Mouse (Mus musculus) CH12.LX (cell line): ENCODE data around the gene Nedd4. TPM values are rescaled to one million over a fixed set of nuclear protein-coding genes. Genes with fewer than 3 reads are reported as not detected.

Experiments
- DNase-seq: peaks from one replicate; pipeline ENCODE4 v3.0.0-alpha.2; 2013; ENCODE audit errors: extremely low read depth
- H3K27ac ChIP-seq: 2 replicates; pipeline ENCODE4 v1.5.1; 2012; ENCODE audit warnings: low read depth, mild to moderate bottlenecking, control low read depth, moderate library complexity; ENCODE audit not compliant: insufficient read depth
- H3K27me3 ChIP-seq: replicated peaks from 2 replicates; pipeline ENCODE3; 2012; ENCODE audit warnings: inconsistent platforms
- H3K36me3 ChIP-seq, 2 experiments: replicated peaks in 1 of 2; 2 replicates each; pipeline versions ENCODE3 to v1.6.1; 2012; ENCODE audit warnings: inconsistent platforms in 1 of 2, low read length in 1 of 2, mild to moderate bottlenecking in 1 of 2, mixed read lengths in 1 of 2, moderate library complexity in 1 of 2; ENCODE audit not compliant: control insufficient read depth in 1 of 2, insufficient read depth in 1 of 2
- H3K4me1 ChIP-seq, 2 experiments: 2 replicates each; pipeline ENCODE4 v1.6.1; 2012; ENCODE audit warnings: inconsistent platforms in 1 of 2, moderate library complexity in 1 of 2; ENCODE audit not compliant: insufficient read depth in 2 of 2, control insufficient read depth in 1 of 2
- H3K4me2 ChIP-seq: 2 replicates; pipeline ENCODE4 v1.6.1; 2012; ENCODE audit warnings: low read depth, mild to moderate bottlenecking, control low read depth; ENCODE audit not compliant: poor library complexity, insufficient read depth, severe bottlenecking
- H3K4me3 ChIP-seq, 3 experiments: fragments of 150-350 bp in 1 of 3; sonication (generic) in 1 of 3; replicated peaks in 1 of 3; 2 replicates each; pipeline versions ENCODE3 to v1.5.1; 2011 to 2012; ENCODE audit warnings: low read depth in 2 of 3, low read length in 2 of 3, mild to moderate bottlenecking in 2 of 3, moderate library complexity in 2 of 3, control low read depth in 1 of 3, improper control_type of control experiment in 1 of 3, inconsistent platforms in 1 of 3, mixed read lengths in 1 of 3; ENCODE audit not compliant: poor library complexity in 1 of 3
- H3K79me2 ChIP-seq: replicated peaks from 2 replicates; pipeline ENCODE4 v1.6.1; 2012; ENCODE audit warnings: mild to moderate bottlenecking, moderate library complexity; ENCODE audit not compliant: control insufficient read depth, poor library complexity, insufficient read depth, severe bottlenecking; ENCODE audit errors: extremely low read depth
- H3K9ac ChIP-seq: 2 replicates; pipeline ENCODE4 v1.6.1; 2012; ENCODE audit warnings: low read depth, mild to moderate bottlenecking, control low read depth, moderate library complexity; ENCODE audit not compliant: insufficient read depth
- H3K9me3 ChIP-seq: replicated peaks from 2 replicates; pipeline ENCODE3; 2012; ENCODE audit warnings: low read length, inconsistent platforms, mixed read lengths
- CHD1 ChIP-seq: IDR thresholded peaks from 2 replicates; pipeline ENCODE4 v1.6.1; 2012; ENCODE audit warnings: low read depth, low read length, improper control_type of control experiment, inconsistent platforms
- CTCF ChIP-seq, 2 experiments: IDR thresholded peaks in 1 of 2; conservative IDR thresholded peaks in 1 of 2; 2 replicates each; pipeline ENCODE4 v1.5.1; 2011 to 2012; ENCODE audit warnings: low read depth in 2 of 2, low read length in 2 of 2, improper control_type of control experiment in 1 of 2, inconsistent platforms in 1 of 2, mild to moderate bottlenecking in 1 of 2, moderate library complexity in 1 of 2
- E2F4 ChIP-seq: IDR thresholded peaks from 2 replicates; pipeline ENCODE4 v1.6.1; 2011; ENCODE audit warnings: low read depth, low read length, improper control_type of control experiment; ENCODE audit not compliant: insufficient replicate concordance
- ELF1 ChIP-seq: IDR thresholded peaks from 2 replicates; pipeline ENCODE4 v1.6.1; 2014; ENCODE audit warnings: low read depth, mild to moderate bottlenecking, inconsistent platforms, low read length, improper control_type of control experiment
- EP300 ChIP-seq: IDR thresholded peaks from 2 replicates; pipeline ENCODE4 v1.6.1; 2011; ENCODE audit warnings: low read length, improper control_type of control experiment
- GABPA ChIP-seq: IDR thresholded peaks from 2 replicates; pipeline ENCODE4 v1.6.1; 2012; ENCODE audit warnings: low read depth, low read length, improper control_type of control experiment, inconsistent platforms; ENCODE audit not compliant: insufficient replicate concordance
- HCFC1 ChIP-seq: IDR thresholded peaks from 2 replicates; pipeline ENCODE4 v1.6.1; 2012; ENCODE audit warnings: low read depth, mild to moderate bottlenecking, inconsistent platforms, low read length, improper control_type of control experiment
- JUN ChIP-seq: IDR thresholded peaks from 2 replicates; pipeline ENCODE4 v1.6.1; 2011; ENCODE audit warnings: low read depth, mild to moderate bottlenecking, low read length, improper control_type of control experiment, moderate library complexity; ENCODE audit not compliant: insufficient read depth
- JUND ChIP-seq: conservative IDR thresholded peaks from 2 replicates; pipeline ENCODE4 v1.6.1; 2011; ENCODE audit warnings: low read depth, low read length, improper control_type of control experiment
- KAT2A ChIP-seq: IDR thresholded peaks from 2 replicates; pipeline ENCODE4 v1.6.1; 2012; ENCODE audit warnings: low read length, improper control_type of control experiment, inconsistent platforms; ENCODE audit not compliant: insufficient replicate concordance
- MAFK ChIP-seq: IDR thresholded peaks from 2 replicates; pipeline ENCODE4 v1.6.1; 2011; ENCODE audit warnings: low read length, improper control_type of control experiment; ENCODE audit not compliant: insufficient replicate concordance
- MAX ChIP-seq: IDR thresholded peaks from 2 replicates; pipeline ENCODE4 v1.6.1; 2011; ENCODE audit warnings: low read length, improper control_type of control experiment
- MAZ ChIP-seq: IDR thresholded peaks from 2 replicates; pipeline ENCODE4 v1.6.1; 2012; ENCODE audit warnings: low read depth, mild to moderate bottlenecking, inconsistent platforms, low read length, improper control_type of control experiment, moderate library complexity
- MXI1 ChIP-seq: IDR thresholded peaks from 2 replicates; pipeline ENCODE4 v1.6.1; 2011; ENCODE audit warnings: mild to moderate bottlenecking, low read depth, low read length, improper control_type of control experiment
- PAX5 ChIP-seq: IDR thresholded peaks from 2 replicates; pipeline ENCODE4 v1.6.1; 2012; ENCODE audit warnings: low read length, inconsistent platforms, mixed read lengths
- POLR2A ChIP-seq: IDR thresholded peaks from 2 replicates; pipeline ENCODE4 v1.6.1; 2011; ENCODE audit warnings: low read depth, mild to moderate bottlenecking, improper control_type of control experiment, low read length
- SMC3 ChIP-seq: IDR thresholded peaks from 2 replicates; pipeline ENCODE4 v1.6.1; 2011; ENCODE audit warnings: low read depth, low read length, improper control_type of control experiment
- TBP ChIP-seq: conservative IDR thresholded peaks from 2 replicates; pipeline ENCODE4 v1.6.1; 2011; ENCODE audit warnings: low read depth, low read length, improper control_type of control experiment
- UBTF ChIP-seq: IDR thresholded peaks from 2 replicates; pipeline ENCODE4 v1.6.1; 2012; ENCODE audit warnings: low read depth, mild to moderate bottlenecking, inconsistent platforms, low read length, improper control_type of control experiment, moderate library complexity
- USF2 ChIP-seq: conservative IDR thresholded peaks from 2 replicates; pipeline ENCODE4 v1.6.1; 2011; ENCODE audit warnings: low read depth, low read length, improper control_type of control experiment
- ZC3H11A ChIP-seq: IDR thresholded peaks from 2 replicates; pipeline ENCODE4 v1.6.1; 2012; ENCODE audit warnings: low read depth, mild to moderate bottlenecking, inconsistent platforms, low read length, improper control_type of control experiment
- ZNF384 ChIP-seq: IDR thresholded peaks from 2 replicates; pipeline ENCODE4 v1.6.1; 2012; ENCODE audit warnings: low read depth, low read length, improper control_type of control experiment, inconsistent platforms
- dilution Hi-C: fragments of 300-500 bp; cut with MboI; formaldehyde crosslinking; loops from 2 replicates; pipeline ENCODE4 v1.14.3; 2020; ENCODE audit warnings: low sequenced_read_pairs; ENCODE audit not compliant: extremely low pct_unique_long_range_greater_than_20kb, extremely low pct_ligation_motif_present
- in situ Hi-C: fragments of 300-500 bp; cut with MboI; formaldehyde crosslinking; loops from 3 replicates; pipeline ENCODE4 v1.14.3; 2019; ENCODE audit warnings: low sequenced_read_pairs, low pct_ligation_motif_present, low pct_unique_long_range_greater_than_20kb, mixed read lengths
- polyA plus RNA-seq: library from polyadenylated mRNA; unstranded; fragments of >175 nt; gene quantifications from 2 replicates; pipeline ENCODE4 v1.2.1, GENCODE M21; 2012; ENCODE audit warnings: low read depth; ENCODE audit not compliant: insufficient read length
- total RNA-seq, 2 experiments: library from RNA; depleted of rRNA; stranded (reverse); fragments of 300-350 nt in 1 of 2; fragments of >200 nt in 1 of 2; gene quantifications; 2 replicates each; pipeline ENCODE4 v1.2.3; 2012 to 2014

Gene Nedd4
- total and polyA plus RNA-seq, 3 experiments, result 56.9 to 211 (median 206) TPM

DNA sequence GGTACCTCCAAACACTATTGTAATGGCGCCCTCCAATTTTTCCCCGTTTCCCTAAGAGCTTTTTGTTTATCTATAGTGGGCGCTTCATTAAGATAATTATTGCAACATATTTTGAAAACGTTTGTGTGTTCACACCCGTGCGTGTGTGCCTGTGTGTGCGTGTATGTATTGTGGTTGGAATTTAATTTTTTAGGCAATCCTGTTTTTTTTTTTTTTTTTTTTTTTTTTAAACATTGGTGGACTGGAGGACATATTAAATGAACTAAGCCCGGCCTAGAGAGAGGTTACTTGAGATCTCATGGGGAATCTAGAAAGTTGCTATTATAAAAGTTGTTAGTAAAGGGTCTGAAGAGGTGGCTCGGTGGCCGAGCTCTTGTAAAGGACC, 1.4 kb downstream of the Nedd4 start:
- in situ Hi-C loops, result no loop called here
- Histone ChIP-seq H3K9me3 (no peaks in the 10 kb centered on the region), H3K27me3 (peaks cover 9% of the 10 kb centered on the region), H3K4me2 (peak overlapping the region; percentile 52; the same call in 1 of the 2 replicates), H3K9ac (no peak overlapping the region), H3K27ac (no peak overlapping the region), H3K4me1 (peaks cover 0 to 43% of the 10 kb centered on the region in 2 experiments; a peak in 3 of 4 replicates), H3K36me3 (peaks cover 0 to 34% of the 10 kb centered on the region in 2 experiments), H3K79me2 (peaks cover 9% of the 10 kb centered on the region), H3K4me3 (peak overlapping the region in 2 of 3 experiments; percentile 59 to 74)
- dilution Hi-C loops, result no loop called here
- no peak for DNase-seq
- TF ChIP-seq ZNF384 (peak; percentile 67), ELF1 (no peak), JUND (no peak), UBTF (no peak), CTCF (conservative IDR thresholded peaks at IDR 0.05 in 1 of 2, IDR thresholded peaks at IDR 0.05 in 1 of 2; ENCODE audit: low read depth in 2 of 2, low read length in 2 of 2) (no peak), TBP (no peak), MAFK (no peak)

DNA sequence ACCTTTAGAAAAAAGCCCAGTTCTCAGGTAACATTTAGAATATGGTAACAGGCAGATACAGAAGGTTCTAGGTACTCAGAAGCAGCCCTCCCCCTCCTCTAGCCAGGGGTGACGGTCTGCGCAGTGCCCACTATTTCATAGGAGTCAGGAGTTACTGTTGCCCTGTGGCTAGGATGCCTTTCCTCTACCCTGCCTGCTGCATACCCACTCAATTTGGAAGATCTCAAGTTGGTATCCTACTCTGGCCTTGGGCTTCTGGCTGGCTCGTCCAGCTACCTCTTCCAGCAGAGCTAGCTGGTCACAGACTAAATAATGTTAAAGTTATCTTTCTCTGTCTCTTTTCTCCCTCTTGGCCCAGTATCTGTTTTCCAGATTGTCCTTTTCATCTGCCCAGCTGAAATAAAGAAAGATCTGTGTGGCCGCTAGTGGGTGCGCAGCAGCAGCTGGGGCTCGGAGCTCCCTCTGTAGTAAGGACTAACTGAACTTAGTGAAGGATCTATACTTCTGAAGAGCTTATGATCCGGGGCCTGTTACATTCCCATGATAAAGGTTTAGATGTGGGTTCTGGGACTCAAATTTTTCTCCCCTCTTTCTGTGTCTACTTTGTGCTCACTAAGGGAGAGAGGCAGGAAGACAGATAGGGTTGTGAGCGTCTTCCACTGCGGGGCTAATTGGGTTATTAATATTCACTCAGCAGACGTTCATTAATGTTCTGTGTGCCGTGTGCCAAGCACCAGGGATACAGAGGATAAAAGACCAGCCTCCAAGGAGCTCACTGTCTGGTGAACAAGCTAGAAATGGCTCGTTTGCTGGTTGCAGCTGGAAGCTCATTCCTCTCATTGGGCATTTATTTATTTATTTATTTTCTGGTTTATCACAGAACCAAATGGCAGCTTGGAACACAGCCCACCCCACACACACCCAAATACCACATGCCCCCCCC, 2.5 kb downstream of the Nedd4 start:
- Histone ChIP-seq H3K4me1 (peaks cover 0 to 47% of the 10 kb centered on the region in 2 experiments; a peak in 3 of 4 replicates), H3K9ac (no peak overlapping the region), H3K4me2 (no peak overlapping the region), H3K4me3 (peak overlapping the region in 1 of 3 experiments; percentile 74), H3K9me3 (no peaks in the 10 kb centered on the region), H3K27me3 (no peaks in the 10 kb centered on the region), H3K36me3 (peaks cover 0 to 44% of the 10 kb centered on the region in 2 experiments), H3K27ac (no peak overlapping the region), H3K79me2 (peaks cover 9% of the 10 kb centered on the region)
- TF ChIP-seq CTCF (conservative IDR thresholded peaks at IDR 0.05 in 1 of 2, IDR thresholded peaks at IDR 0.05 in 1 of 2; ENCODE audit: low read depth in 2 of 2, low read length in 2 of 2) (no peak), MAX (no peak)
- dilution Hi-C loops (no loop called here), in situ Hi-C loops (no loop called here)
- no peak for DNase-seq

DNA sequence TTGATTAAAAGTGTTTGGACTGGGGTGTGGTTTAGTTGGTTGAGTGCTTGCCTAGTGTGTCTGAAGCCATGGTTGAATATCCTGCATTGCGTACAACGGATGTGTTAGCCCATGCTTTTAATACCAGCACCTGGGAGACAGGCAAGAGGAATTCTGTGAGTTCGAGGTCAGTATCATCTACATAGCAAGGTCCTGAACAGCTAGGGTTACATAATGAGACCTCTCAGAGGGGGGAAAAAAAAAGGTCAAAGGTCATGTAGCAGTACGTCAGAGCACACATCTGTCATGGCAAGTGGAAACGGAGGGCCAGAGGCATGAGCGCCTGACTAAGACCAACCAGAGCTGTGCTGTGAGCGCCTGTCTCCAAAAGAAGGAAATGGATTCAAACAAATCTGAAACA, 3.4 kb downstream of the Nedd4 start:
- Histone ChIP-seq H3K79me2 (peaks cover 9% of the 10 kb centered on the region), H3K4me3 (no peak overlapping the region), H3K9ac (no peak overlapping the region), H3K9me3 (no peaks in the 10 kb centered on the region), H3K27ac (no peak overlapping the region), H3K27me3 (no peaks in the 10 kb centered on the region), H3K36me3 (peaks cover 0 to 51% of the 10 kb centered on the region in 2 experiments), H3K4me2 (no peak overlapping the region), H3K4me1 (peaks cover 0 to 46% of the 10 kb centered on the region in 2 experiments; a peak in 3 of 4 replicates)
- in situ Hi-C loops (no loop called here), dilution Hi-C loops (no loop called here)
- no peak for TF ChIP-seq MAZ
- TF ChIP-seq UBTF, result no peak
- TF ChIP-seq SMC3, result no peak
- TF ChIP-seq POLR2A, result no peak
- TF ChIP-seq MAFK, result no peak
- TF ChIP-seq TBP, result no peak
- no peak for TF ChIP-seq JUN
- no peak for TF ChIP-seq HCFC1
- TF ChIP-seq GABPA, result no peak
- no peak for TF ChIP-seq USF2
- TF ChIP-seq PAX5, result no peak
- no peak for TF ChIP-seq ZC3H11A
- TF ChIP-seq EP300, result no peak
- TF ChIP-seq CHD1, result no peak
- TF ChIP-seq KAT2A, result no peak
- TF ChIP-seq ELF1, result no peak
- TF ChIP-seq MXI1, result no peak
- TF ChIP-seq E2F4, result no peak
- DNase-seq, result peak; percentile 47
